In genomic region chr4:3049972-3050846, GRCm38 (mm10) we compare ENCODE assay signal across 8 mouse cellular contexts.
DNase-seq lines count a peak whose midpoint lies in the region; ATAC-seq lines count a peak whose summit lies in the region.
"Had no signal": no experiment of that assay in that cellular context is flagged by ENCODE, and none has a peak within 500 bp of the region (broad histone marks: within the 10 kb centered on the region; RNA-seq: fewer than 3 reads in every experiment).

No protein-coding gene starts in this region.

- H3K27ac ChIP-seq in limb, embryonic 11.5 days (replicated peaks; ENCODE audit: low read depth, low read length) = no peak overlapping the region
- H3K27ac ChIP-seq in limb, embryonic 10.5 days = no peak overlapping the region
- H3K27ac ChIP-seq in forebrain, embryonic 12.5 days = no peak overlapping the region
- H3K27ac ChIP-seq in hindbrain, embryonic 14.5 days = no peak overlapping the region
- no peak overlapping the region for H3K27ac ChIP-seq in midbrain, embryonic 12.5 days (replicated peaks)
- H3K27ac ChIP-seq: heart, adult 2 months had no signal

- DNase-seq in limb, embryonic 11.5 days (ENCODE audit: low spot score) = no peak
- DNase-seq in limb, embryonic 10.5 days (ENCODE audit: low spot score) = no peak
- no peak for DNase-seq in hindbrain, embryonic 14.5 days (ENCODE audit: low spot score)
- no peak for DNase-seq in left cerebral cortex, postnatal 4 days

- no peak overlapping the region for H3K4me2 ChIP-seq in limb, embryonic 11.5 days (ENCODE audit: low read depth, severe bottlenecking)
- no peak overlapping the region for H3K4me2 ChIP-seq in forebrain, embryonic 12.5 days
- H3K4me2 ChIP-seq in hindbrain, embryonic 14.5 days (replicated peaks) = no peak overlapping the region
- no peak overlapping the region for H3K4me2 ChIP-seq in midbrain, embryonic 12.5 days (replicated peaks)

- no peaks in the 10 kb centered on the region for H3K27me3 ChIP-seq in limb, embryonic 11.5 days (ENCODE audit: control insufficient read depth, insufficient read depth, low read length)
- no peaks in the 10 kb centered on the region for H3K27me3 ChIP-seq in limb, embryonic 10.5 days (ENCODE audit: low read depth, poor library complexity, severe bottlenecking)
- no peaks in the 10 kb centered on the region for H3K27me3 ChIP-seq in forebrain, embryonic 12.5 days
- H3K27me3 ChIP-seq in hindbrain, embryonic 14.5 days (ENCODE audit: control insufficient read depth, insufficient read depth, low read length) = no peaks in the 10 kb centered on the region
- no peaks in the 10 kb centered on the region for H3K27me3 ChIP-seq in midbrain, embryonic 12.5 days

- peaks cover 54% of the 10 kb centered on the region for H3K9me3 ChIP-seq in limb, embryonic 11.5 days (ENCODE audit: control insufficient read depth, low read length)
- peaks cover 54% of the 10 kb centered on the region for H3K9me3 ChIP-seq in limb, embryonic 10.5 days (replicated peaks)
- H3K9me3 ChIP-seq in forebrain, embryonic 12.5 days = peaks cover 55% of the 10 kb centered on the region
- peaks cover 55% of the 10 kb centered on the region for H3K9me3 ChIP-seq in hindbrain, embryonic 14.5 days (ENCODE audit: control insufficient read depth, low read length)
- peaks cover 54% of the 10 kb centered on the region for H3K9me3 ChIP-seq in midbrain, embryonic 12.5 days

- H3K4me3 ChIP-seq in limb, embryonic 11.5 days (ENCODE audit: low read depth, low read length) = no peak overlapping the region
- no peak overlapping the region for H3K4me3 ChIP-seq in limb, embryonic 10.5 days
- no peak overlapping the region for H3K4me3 ChIP-seq in forebrain, embryonic 12.5 days (replicated peaks)
- no peak overlapping the region for H3K4me3 ChIP-seq in hindbrain, embryonic 14.5 days (replicated peaks; ENCODE audit: low read length)
- H3K4me3 ChIP-seq in midbrain, embryonic 12.5 days = no peak overlapping the region
- H3K4me3 ChIP-seq: heart, adult 2 months had no signal

- no peaks in the 10 kb centered on the region for H3K4me1 ChIP-seq in limb, embryonic 11.5 days (ENCODE audit: control insufficient read depth, insufficient read depth, low read length)
- H3K4me1 ChIP-seq in limb, embryonic 10.5 days = no peaks in the 10 kb centered on the region
- H3K4me1 ChIP-seq in forebrain, embryonic 12.5 days = no peaks in the 10 kb centered on the region
- no peaks in the 10 kb centered on the region for H3K4me1 ChIP-seq in hindbrain, embryonic 14.5 days (replicated peaks; ENCODE audit: control insufficient read depth, insufficient read depth, low read length)
- H3K4me1 ChIP-seq in midbrain, embryonic 12.5 days = no peaks in the 10 kb centered on the region

- intact Hi-C loops in left cerebral cortex, postnatal 4 days (cut with DNase I) = no loop called here

- peak; percentile 71; the same call in 1 of the 2 replicates for ATAC-seq in limb, embryonic 11.5 days (ENCODE audit: insufficient number of reproducible peaks, low FRiP score, low TSS enrichment, low read depth)
- peak; percentile 61 for ATAC-seq in forebrain, embryonic 12.5 days (ENCODE audit: low FRiP score)
- peak; percentile 49 for ATAC-seq in hindbrain, embryonic 14.5 days (ENCODE audit: low FRiP score)
- ATAC-seq in midbrain, embryonic 12.5 days (ENCODE audit: low FRiP score, low read depth) = peak; percentile 60
- ATAC-seq in activated CD4-positive, CD25-positive, alpha-beta regulatory T cell, adult 4 months = no peak

- H3K9ac ChIP-seq in limb, embryonic 11.5 days (ENCODE audit: low read length) = no peak overlapping the region
- H3K9ac ChIP-seq in forebrain, embryonic 12.5 days = no peak overlapping the region
- H3K9ac ChIP-seq in hindbrain, embryonic 14.5 days = no peak overlapping the region
- no peak overlapping the region for H3K9ac ChIP-seq in midbrain, embryonic 12.5 days (replicated peaks)

- peaks cover 7% of the 10 kb centered on the region for H3K36me3 ChIP-seq in limb, embryonic 11.5 days (ENCODE audit: control insufficient read depth, insufficient read depth, low read length)
- no peaks in the 10 kb centered on the region for H3K36me3 ChIP-seq in limb, embryonic 10.5 days
- 0 out of 2 replicates have a peak, but pooled peaks cover 4% of the 10 kb centered on the region for H3K36me3 ChIP-seq in forebrain, embryonic 12.5 days (replicated peaks)
- H3K36me3 ChIP-seq in hindbrain, embryonic 14.5 days (replicated peaks; ENCODE audit: control insufficient read depth, insufficient read depth) = no peaks in the 10 kb centered on the region
- no peaks in the 10 kb centered on the region for H3K36me3 ChIP-seq in midbrain, embryonic 12.5 days

- WGBS in limb, embryonic 11.5 days = 59% methylated on average over 2 of the region's 2 CpGs
- WGBS in limb, embryonic 10.5 days = 52% methylated on average over 2 of the region's 2 CpGs
- 46% methylated on average over 2 of the region's 2 CpGs for WGBS in forebrain, embryonic 12.5 days
- 58% methylated on average over 2 of the region's 2 CpGs for WGBS in hindbrain, embryonic 14.5 days
- 45% methylated on average over 2 of the region's 2 CpGs for WGBS in midbrain, embryonic 12.5 days
